Mouse (Mus musculus): ENCODE measurements at regions not wholly inside any gene's neighbourhood (a gene's known extent, or its start where the extent isn't known, plus 50 kb on each side); places are given as distances from the start of the nearest gene placed in this dataset.

- DNase-seq: no peak
Measured at GRCm38 (mm10) chr11:93808431-93808830, 77.1 kb downstream of the Utp18 start.

GRCm38 (mm10) chr11:93807205-93807604 is 78.4 kb downstream of the Utp18 start:
- no peak for DNase-seq

DNA sequence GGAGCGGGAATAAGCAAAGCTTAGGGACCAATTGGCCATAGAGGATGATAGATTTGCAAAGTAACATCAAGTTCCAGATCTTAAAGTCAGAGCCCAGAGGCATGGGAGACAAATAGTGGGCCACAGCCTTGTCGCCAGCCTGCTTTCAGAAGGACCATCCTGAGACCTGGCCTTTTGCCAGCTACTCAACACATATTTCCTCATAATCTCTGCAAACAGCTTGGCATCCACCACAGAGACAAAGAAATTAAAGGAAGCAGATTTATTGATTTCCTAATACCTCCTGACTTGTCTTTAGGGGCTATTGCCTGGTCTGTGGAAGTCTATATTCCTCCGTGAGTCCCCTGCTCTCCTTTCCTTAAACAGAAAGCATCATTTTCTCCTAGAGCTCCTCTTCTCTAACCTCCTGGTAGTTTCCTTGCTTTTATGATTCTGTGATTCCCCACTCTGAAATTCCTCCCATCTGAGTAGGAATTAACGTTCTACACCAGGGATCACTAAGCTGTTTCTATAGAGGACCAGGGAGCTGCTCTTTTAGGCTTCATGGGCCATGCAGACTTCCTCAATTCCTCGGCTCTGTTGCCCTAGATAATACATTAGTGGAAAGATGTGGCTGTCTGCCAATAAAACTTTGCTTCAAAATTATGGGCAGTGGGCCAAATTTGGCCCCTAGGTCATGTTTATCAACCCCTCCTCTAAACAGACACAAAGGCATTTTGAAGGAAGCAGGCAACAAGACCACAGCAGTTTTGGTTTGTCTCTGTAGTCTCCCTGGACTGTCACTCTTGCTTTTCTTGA is 114.2 kb downstream of the Utp18 start:
- no peak for DNase-seq

DNA sequence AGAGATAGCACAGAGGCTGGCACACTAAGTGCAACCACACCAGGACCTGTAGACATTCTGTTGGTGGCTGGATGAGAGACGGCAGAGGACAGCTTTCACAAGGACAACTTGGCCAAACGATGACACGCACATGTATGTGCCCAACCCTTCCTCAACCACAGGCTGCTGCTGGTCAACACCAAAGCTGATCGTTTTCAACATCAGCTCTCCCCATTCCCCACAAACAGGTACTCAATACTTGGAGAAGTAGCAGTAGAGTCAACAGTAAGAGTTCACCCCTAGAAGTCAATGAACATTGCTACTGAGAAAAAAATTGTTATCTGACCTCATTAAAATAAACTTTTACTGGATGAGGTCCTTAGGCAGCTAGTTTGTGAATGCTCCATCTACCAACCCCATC is 119.6 kb downstream of the Utp18 start:
- no peak for DNase-seq

- DNase-seq: peak; percentile 25
Measured at GRCm38 (mm10) chr11:93762832-93763530, 122.6 kb downstream of the Utp18 start.

DNA sequence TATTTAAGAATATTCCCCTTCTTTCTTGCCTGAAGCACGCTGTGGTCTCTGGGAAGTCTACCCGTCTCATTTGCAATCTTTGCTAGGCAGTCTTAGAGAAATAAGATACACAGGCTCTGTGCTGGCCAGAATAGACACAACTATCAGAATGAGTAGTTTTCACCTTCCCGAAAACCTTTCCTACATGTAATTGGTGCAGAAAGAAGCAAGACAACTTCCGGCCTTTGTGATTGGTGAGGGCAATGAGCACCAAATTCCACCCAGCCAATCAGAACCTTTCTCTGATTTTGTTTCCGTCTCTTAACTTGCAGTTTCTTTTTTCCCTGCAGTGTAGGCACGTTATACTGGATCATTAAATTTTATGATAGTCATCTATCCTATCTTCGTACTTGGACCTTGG is 127.7 kb downstream of the Utp18 start:
- DNase-seq: no peak

DNA sequence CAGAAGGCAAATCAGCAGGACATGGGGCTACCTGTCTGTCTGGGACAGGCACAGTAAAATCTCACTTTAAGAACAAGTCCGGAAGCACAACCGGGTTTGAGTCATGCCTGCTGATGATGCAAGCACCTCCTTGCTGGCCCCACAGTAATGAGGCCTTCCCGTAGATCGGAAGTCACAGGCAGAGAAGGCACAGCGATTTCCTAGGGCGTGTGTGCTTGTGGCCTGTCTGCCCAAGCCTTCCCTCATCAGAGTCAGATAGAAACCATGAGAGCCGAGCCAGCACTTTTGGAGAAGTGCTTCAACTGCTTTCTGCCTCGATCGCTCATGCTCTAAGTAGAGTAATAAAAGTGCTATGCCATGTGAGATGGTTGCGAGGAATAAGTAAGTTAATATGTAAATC is 148.9 kb downstream of the Utp18 start:
- DNase-seq: no peak

GRCm38 (mm10) chr11:93733568-93734185 is 151.9 kb downstream of the Utp18 start:
- no peak for DNase-seq

DNA sequence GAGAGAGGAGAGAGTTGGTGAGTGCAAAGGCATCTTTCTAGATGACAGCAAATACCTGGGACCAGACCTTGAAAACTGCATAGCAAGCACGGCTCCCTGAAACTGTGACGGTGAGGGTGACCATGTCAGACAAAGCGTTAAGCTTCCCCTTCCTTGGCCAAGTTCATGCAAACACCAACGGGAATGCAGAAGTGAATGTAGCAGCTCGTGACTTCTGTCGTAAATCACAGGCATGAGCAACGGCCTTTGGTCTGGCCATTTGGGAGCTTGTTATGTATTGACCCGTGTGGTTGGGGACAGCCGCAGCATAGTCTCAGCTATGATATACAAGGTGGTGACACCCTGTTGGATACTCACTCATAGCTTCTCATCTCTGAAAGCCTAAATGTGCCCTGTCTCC is 156.4 kb downstream of the Utp18 start:
- no peak for DNase-seq

DNA sequence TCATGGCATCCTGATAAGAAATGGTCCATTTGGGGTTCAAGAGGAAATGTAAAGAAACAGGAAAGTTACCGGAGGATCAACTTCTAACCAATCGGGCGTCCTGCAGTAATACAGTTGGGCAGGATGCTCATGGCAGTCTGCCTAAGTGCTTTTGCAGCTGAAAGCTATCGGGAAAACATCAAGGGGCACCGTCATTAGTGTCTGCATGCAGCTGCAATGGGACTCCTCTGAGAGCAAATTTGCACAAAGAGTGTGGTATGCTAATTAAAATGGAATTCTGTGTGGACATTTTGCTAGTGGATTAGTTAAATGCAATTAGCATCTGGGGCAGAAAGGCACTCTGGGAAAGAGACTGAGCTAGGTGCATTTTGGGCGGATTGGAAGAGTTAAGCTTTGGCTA is 160.3 kb downstream of the Utp18 start:
- no peak for DNase-seq

GRCm38 (mm10) chr11:93719141-93719540 is 166.4 kb downstream of the Utp18 start:
- no peak for DNase-seq

DNA sequence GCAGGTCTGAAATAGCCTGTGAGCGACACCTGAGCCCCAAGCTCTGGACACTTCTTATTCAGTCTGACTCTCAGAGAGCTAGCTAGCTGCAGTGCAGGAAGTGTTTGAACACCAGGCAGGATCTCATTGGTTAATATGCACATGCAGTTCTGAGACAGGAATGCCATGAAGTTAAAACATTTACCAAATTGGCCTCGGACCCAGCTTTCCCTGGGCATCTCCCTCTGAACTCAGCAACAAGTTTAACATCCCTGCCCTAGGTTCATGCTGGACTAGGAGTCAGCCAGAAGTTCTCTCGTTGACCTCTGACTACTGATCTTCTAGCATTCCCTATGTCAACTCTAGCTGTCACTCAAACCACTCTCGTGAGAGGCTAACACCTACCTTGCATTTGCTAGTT is 175.9 kb downstream of the Utp18 start:
- DNase-seq: no peak

DNA sequence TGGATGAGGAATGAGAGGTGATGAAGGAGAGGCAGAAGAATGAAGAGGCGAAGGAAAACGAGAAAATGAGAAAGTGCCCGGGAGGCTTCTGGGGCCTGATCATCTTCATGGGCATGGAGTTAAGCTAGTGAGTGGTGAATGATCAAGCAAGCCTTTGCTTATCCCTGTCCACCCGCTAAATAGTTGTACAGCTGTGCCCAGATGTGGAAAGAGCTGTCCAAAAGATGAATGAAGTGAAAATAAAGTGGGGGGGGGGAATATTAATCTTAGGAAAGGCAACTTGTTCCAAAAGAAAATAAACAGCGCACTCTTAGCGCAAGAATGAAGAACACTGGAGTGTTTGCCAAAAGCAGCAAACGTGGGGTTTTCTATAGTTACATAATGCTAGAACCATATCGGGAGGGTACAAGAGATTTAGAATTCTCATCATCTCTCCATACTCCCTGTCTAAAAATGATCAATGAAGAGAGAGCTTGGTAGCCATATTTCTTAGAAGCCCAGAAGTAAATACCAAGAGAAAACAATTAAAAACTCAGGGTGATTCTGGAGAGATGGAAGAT is 188.5 kb downstream of the Utp18 start:
- no peak for DNase-seq

- DNase-seq: no peak
Measured at GRCm38 (mm10) chr11:93696096-93696890, 189.3 kb downstream of the Utp18 start.

GRCm38 (mm10) chr11:93683691-93684090 is 201.9 kb downstream of the Utp18 start:
- DNase-seq: no peak

DNA sequence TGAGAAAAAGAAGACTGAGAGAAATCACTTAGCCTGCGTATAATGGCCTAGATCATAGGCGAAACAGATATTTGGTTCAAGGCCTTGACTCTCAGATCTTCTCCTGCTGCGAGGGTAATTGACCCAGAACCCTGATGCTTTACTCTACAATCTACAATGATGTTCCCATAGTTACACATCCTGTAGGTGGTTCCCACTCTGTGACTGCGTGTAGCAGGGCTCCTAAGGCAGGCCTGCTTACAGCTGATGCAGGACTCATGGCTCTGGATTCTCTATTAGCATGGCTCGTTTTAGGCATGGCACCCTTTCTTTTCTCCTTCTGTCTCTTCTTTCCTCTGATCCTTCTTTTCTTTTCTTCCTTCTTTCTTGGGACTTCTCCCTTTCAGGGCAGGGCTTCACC is 209.3 kb downstream of the Utp18 start:
- DNase-seq: no peak

- DNase-seq: no peak
Measured at GRCm38 (mm10) chr11:93672025-93672424, 213.5 kb downstream of the Utp18 start.

GRCm38 (mm10) chr11:93661657-93662056 is 223.9 kb downstream of the Utp18 start:
- no peak for DNase-seq

DNA sequence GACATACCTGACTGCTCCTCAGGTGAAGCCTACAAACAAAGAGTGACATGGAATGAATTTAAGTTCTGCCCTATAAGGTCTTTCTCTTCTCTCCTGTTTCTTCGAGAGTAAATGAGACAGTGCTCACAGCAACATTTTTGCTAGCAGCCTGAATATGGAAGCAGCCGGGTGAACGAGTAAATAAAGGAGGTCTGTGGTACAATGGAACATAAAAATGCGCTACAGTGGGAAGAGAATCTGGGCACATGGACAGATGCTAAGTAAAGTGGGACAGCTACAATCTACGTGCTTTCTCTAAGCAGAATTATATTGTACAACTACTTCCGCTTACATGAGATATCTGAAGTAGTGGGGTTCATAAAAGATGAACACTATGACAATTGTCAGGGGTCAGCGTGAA is 225.2 kb downstream of the Utp18 start:
- no peak for DNase-seq

DNA sequence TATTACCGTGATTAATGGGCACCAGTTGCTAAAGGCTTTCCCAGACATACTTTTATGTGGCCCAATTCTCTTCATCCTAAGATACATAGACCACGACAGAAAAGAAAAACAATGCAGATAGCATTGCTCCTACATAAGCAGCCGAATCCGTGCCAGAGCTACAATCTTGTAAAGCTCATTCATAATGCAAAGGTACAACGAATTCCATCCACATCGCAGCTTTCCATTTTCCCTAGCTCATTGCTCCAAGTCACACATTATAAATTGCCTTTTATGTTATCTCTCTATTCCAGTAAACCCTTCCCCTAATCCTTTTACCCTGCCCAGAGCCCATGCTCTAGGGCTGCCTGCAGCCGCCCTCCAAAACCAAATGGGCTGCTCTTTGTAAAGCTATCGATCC is 226.8 kb downstream of the Utp18 start:
- no peak for DNase-seq

- DNase-seq: no peak
Measured at GRCm38 (mm10) chr11:93655602-93656239, 229.8 kb downstream of the Utp18 start.

- DNase-seq: no peak
Measured at GRCm38 (mm10) chr11:93653401-93653800, 232.2 kb downstream of the Utp18 start.
